15 mouse cellular contexts compared by ENCODE assay signal in genomic region chr10:30622928-30623327, GRCm38 (mm10). TPM values are rescaled to one million over a fixed set of nuclear protein-coding genes. Genes with fewer than 3 reads are reported as not detected.
DNase-seq lines count a peak whose midpoint lies in the region; ATAC-seq and TF ChIP-seq lines count a peak whose summit lies in the region.
"Had no signal": no experiment of that assay in that cellular context is flagged by ENCODE, and none has a peak within 500 bp of the region (broad histone marks: within the 10 kb centered on the region; RNA-seq: fewer than 3 reads in every experiment).

No protein-coding gene starts in this region.

- no peak overlapping the region for H3K27ac ChIP-seq in forebrain, postnatal 0 days (ENCODE audit: low read depth, low read length)
- H3K27ac ChIP-seq in forebrain, embryonic 16.5 days (ENCODE audit: low read length), result no peak overlapping the region
- H3K27ac ChIP-seq in lung, postnatal 0 days (ENCODE audit: low read length), result no peak overlapping the region
- no peak overlapping the region for H3K27ac ChIP-seq in stomach, postnatal 0 days (replicated peaks)
- H3K27ac ChIP-seq: midbrain, embryonic 13.5 days had no signal

- no peaks in the 10 kb centered on the region for H3K4me1 ChIP-seq in forebrain, postnatal 0 days (ENCODE audit: insufficient read depth)
- H3K4me1 ChIP-seq in forebrain, embryonic 16.5 days (replicated peaks; ENCODE audit: control insufficient read depth, insufficient read depth, low read length), result peaks cover 4% of the 10 kb centered on the region; the same call in 1 of the 2 replicates
- H3K4me1 ChIP-seq in lung, postnatal 0 days (ENCODE audit: insufficient read depth, low read depth, low read length), result no peaks in the 10 kb centered on the region
- no peaks in the 10 kb centered on the region for H3K4me1 ChIP-seq in stomach, postnatal 0 days (replicated peaks; ENCODE audit: control insufficient read depth, insufficient read depth)

- TF ChIP-seq CTCF in forebrain, postnatal 0 days (IDR thresholded peaks at IDR 0.05; ENCODE audit: low read depth), result peak; percentile 29; the same call in 1 of the 2 replicates
- peak; percentile 52 for TF ChIP-seq CTCF in lung, postnatal 0 days (IDR thresholded peaks at IDR 0.05)
- peak; percentile 71 for TF ChIP-seq CTCF in stomach, postnatal 0 days (IDR thresholded peaks at IDR 0.05; ENCODE audit: low read depth)

- no peak overlapping the region for H3K4me2 ChIP-seq in forebrain, postnatal 0 days (ENCODE audit: low read depth)
- H3K4me2 ChIP-seq in forebrain, embryonic 16.5 days (ENCODE audit: low read length), result no peak overlapping the region
- no peak overlapping the region for H3K4me2 ChIP-seq in lung, postnatal 0 days (replicated peaks; ENCODE audit: low read depth, low read length)
- H3K4me2 ChIP-seq in stomach, postnatal 0 days (replicated peaks; ENCODE audit: low read depth), result no peak overlapping the region
- H3K4me2 ChIP-seq: midbrain, embryonic 13.5 days had no signal

- H3K27me3 ChIP-seq in forebrain, postnatal 0 days (ENCODE audit: insufficient read depth, low read length), result no peaks in the 10 kb centered on the region
- no peaks in the 10 kb centered on the region for H3K27me3 ChIP-seq in forebrain, embryonic 16.5 days (replicated peaks; ENCODE audit: control insufficient read depth, insufficient read depth, low read length)
- no peaks in the 10 kb centered on the region for H3K27me3 ChIP-seq in lung, postnatal 0 days (replicated peaks; ENCODE audit: insufficient read depth, low read length)
- H3K27me3 ChIP-seq in stomach, postnatal 0 days (ENCODE audit: control insufficient read depth, insufficient read depth, low read length), result no peaks in the 10 kb centered on the region
- H3K27me3 ChIP-seq: midbrain, embryonic 13.5 days had no signal

- no peak for ATAC-seq in forebrain, postnatal 0 days
- ATAC-seq in forebrain, embryonic 16.5 days, result no peak
- ATAC-seq in lung, postnatal 0 days, result no peak
- peak; percentile 30 for ATAC-seq in activated CD4-positive, CD25-positive, alpha-beta regulatory T cell, adult 4 months
- ATAC-seq in stomach, postnatal 0 days (ENCODE audit: low FRiP score, low TSS enrichment), result no peak
- ATAC-seq: midbrain, embryonic 13.5 days had no signal

- no peak overlapping the region for H3K9ac ChIP-seq in forebrain, postnatal 0 days
- no peak overlapping the region for H3K9ac ChIP-seq in forebrain, embryonic 16.5 days (replicated peaks; ENCODE audit: low read depth, low read length)
- no peak overlapping the region for H3K9ac ChIP-seq in lung, postnatal 0 days (replicated peaks; ENCODE audit: low read depth)
- H3K9ac ChIP-seq in stomach, postnatal 0 days (ENCODE audit: low read length), result no peak overlapping the region
- H3K9ac ChIP-seq: midbrain, embryonic 13.5 days had no signal

- H3K36me3 ChIP-seq in forebrain, postnatal 0 days (ENCODE audit: insufficient read depth), result no peaks in the 10 kb centered on the region
- no peaks in the 10 kb centered on the region for H3K36me3 ChIP-seq in forebrain, embryonic 16.5 days (ENCODE audit: control insufficient read depth, insufficient read depth)
- no peaks in the 10 kb centered on the region for H3K36me3 ChIP-seq in lung, postnatal 0 days (ENCODE audit: insufficient read depth, low read length)
- no peaks in the 10 kb centered on the region for H3K36me3 ChIP-seq in stomach, postnatal 0 days (ENCODE audit: control insufficient read depth, insufficient read depth, low read length)
- H3K36me3 ChIP-seq: midbrain, embryonic 13.5 days had no signal

- H3K4me3 ChIP-seq in forebrain, postnatal 0 days (ENCODE audit: low read depth, low read length), result no peak overlapping the region
- H3K4me3 ChIP-seq in forebrain, embryonic 16.5 days (replicated peaks; ENCODE audit: low read length), result no peak overlapping the region
- no peak overlapping the region for H3K4me3 ChIP-seq in lung, postnatal 0 days (ENCODE audit: low read depth, low read length)
- H3K4me3 ChIP-seq in stomach, postnatal 0 days (ENCODE audit: low read depth, low read length), result no peak overlapping the region
- H3K4me3 ChIP-seq: midbrain, embryonic 13.5 days had no signal

- DNase-seq in forebrain, postnatal 0 days, result no peak
- peak; percentile 72 for DNase-seq in lung, postnatal 0 days (ENCODE audit: low spot score)
- no peak for DNase-seq in lung, adult 18-20 months
- DNase-seq in stomach, postnatal 0 days (ENCODE audit: low spot score), result no peak
- DNase-seq in ovary, postnatal 14 days (ENCODE audit: low spot score), result no peak
- DNase-seq in kidney, postnatal 10 days, result no peak
- DNase-seq: adrenal gland, adult 2 months; cerebellum, adult 18-20 months; gastrocnemius, postnatal 25 days; kidney, postnatal 14 days; lung, adult 2 months; thymus, postnatal 4 days had no signal

- H3K9me3 ChIP-seq in forebrain, postnatal 0 days (ENCODE audit: low read length), result no peaks in the 10 kb centered on the region
- H3K9me3 ChIP-seq in forebrain, embryonic 16.5 days (ENCODE audit: control insufficient read depth, low read length), result no peaks in the 10 kb centered on the region
- H3K9me3 ChIP-seq in lung, postnatal 0 days (ENCODE audit: low read length), result no peaks in the 10 kb centered on the region
- no peaks in the 10 kb centered on the region for H3K9me3 ChIP-seq in stomach, postnatal 0 days (ENCODE audit: control insufficient read depth, low read length)
- H3K9me3 ChIP-seq: midbrain, embryonic 13.5 days had no signal

- TF ChIP-seq EP300 in lung, postnatal 0 days (IDR thresholded peaks at IDR 0.05), result no peak
- no peak for TF ChIP-seq EP300 in stomach, postnatal 0 days (optimal IDR thresholded peaks at IDR 0.05)

RNA-seq across cellular contexts. Expression of gene Hint3, which starts 6.5 kb away (rescaled TPM):
- 30.8 and 43.8 TPM in 2 replicates for total RNA-seq in forebrain, postnatal 0 days (2014; rRNA removed)
- polyA plus RNA-seq in forebrain, postnatal 0 days (2015; fragmentation: Nextera tagmentation; extraction: Ambion mirVana), result 13.3 and 15.6 TPM in 2 replicates
- 21.9 and 22.9 TPM in 2 replicates for polyA plus RNA-seq in forebrain, embryonic 16.5 days (2015; fragmentation: Nextera tagmentation; extraction: Ambion mirVana)
- polyA plus RNA-seq in lung, postnatal 0 days (2015; fragmentation: Nextera tagmentation; extraction: Ambion mirVana), result 37.2 and 46.0 TPM in 2 replicates
- 10 to 100 TPM; 44.0 to 54.8 TPM for polyA plus RNA-seq in activated CD4-positive, CD25-positive, alpha-beta regulatory T cell, adult 4 months (2017; shearing (Covaris generic))
- polyA plus RNA-seq in stomach, postnatal 0 days (2015; fragmentation: Nextera tagmentation; extraction: Ambion mirVana), result 60.9 and 67.4 TPM in 2 replicates

RNA-seq across cellular contexts. Expression of gene Trmt11, which starts 22.4 kb away (rescaled TPM):
- 13.9 and 18.3 TPM in 2 replicates for total RNA-seq in forebrain, postnatal 0 days (2014; rRNA removed)
- polyA plus RNA-seq in forebrain, postnatal 0 days (2015; fragmentation: Nextera tagmentation; extraction: Ambion mirVana), result 16.2 and 19.9 TPM in 2 replicates
- polyA plus RNA-seq in forebrain, embryonic 16.5 days (2015; fragmentation: Nextera tagmentation; extraction: Ambion mirVana), result 24.6 and 26.4 TPM in 2 replicates
- 14.8 and 15.4 TPM in 2 replicates for polyA plus RNA-seq in lung, postnatal 0 days (2015; fragmentation: Nextera tagmentation; extraction: Ambion mirVana)
- 10 to 100 TPM; 35.1 to 62.2 TPM for polyA plus RNA-seq in activated CD4-positive, CD25-positive, alpha-beta regulatory T cell, adult 4 months (2017; shearing (Covaris generic))
- 15.1 and 15.9 TPM in 2 replicates for polyA plus RNA-seq in stomach, postnatal 0 days (2015; fragmentation: Nextera tagmentation; extraction: Ambion mirVana)
